Mouse (Mus musculus) ovary, postnatal 14 days (tissue): Measurements from ENCODE around the gene H2-Q1.
"Not testable (repeated sequence)": the region's sequence is repeated elsewhere in the genome, so short reads cannot be mapped to it uniquely, and the experiment has no call there.

Experiments used
- DNase-seq: peaks from one replicate; pipeline ENCODE4 v3.0.0; 2022; ENCODE audit warnings: low spot score

H2-Q1 gene

DNA sequence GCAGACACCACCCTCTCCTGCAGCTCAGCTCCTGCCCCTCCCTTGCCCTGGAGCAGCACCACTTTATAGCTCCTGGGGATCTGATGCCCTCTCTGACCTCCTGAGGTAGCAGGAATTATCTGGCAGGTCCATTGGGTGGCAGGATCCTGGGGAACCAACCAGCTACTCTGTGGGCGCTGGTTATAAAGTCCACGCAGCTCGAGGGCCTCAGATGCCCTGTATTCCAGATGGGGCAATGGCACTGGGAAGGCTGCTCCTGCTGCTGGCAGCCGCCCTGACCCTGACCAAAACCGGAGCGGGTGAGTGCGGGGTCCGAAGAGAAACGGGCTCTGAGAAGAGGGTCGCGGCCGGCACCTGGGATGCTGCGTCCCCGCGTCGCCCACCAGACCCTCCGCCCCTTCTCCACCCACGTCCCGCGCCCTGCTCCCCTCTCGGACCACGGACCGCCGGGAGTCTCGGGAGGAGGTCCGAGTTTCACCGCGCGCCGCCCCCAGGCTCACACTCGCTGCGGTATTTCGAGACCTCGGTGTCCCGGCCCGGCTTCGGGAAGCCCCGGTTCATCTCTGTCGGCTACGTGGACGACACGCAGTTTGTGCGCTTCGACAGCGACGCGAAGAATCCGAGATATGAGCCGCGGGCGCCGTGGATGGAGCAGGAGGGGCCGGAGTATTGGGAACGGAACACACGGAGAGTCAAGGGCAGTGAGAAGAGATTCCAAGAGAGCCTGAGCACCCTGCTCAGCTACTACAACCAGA is at the start of gene H2-Q1:
Gene H2-Q1, plus strand, starts transcription at position 79 of the 755 bp plus-strand sequence.
- DNase-seq = no peak

DNA sequence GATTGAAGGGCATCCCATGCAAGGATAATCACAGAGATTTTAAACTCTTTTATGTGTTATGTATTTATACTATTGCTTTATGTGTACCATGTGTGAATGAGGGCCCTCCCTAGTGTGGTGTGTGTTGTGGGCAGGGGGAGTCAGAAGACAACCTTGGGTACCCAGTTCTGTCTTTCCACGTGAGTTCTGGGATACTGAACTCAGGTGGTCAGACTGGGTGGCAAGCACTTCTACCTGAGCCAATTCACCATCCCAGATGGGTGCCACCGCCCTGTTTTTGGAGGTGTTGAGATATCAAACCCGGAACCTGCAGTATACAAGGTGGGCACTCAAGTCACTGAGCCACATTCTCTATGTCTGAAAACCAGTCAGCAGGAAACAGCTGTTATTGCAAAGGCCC is 48.0 kb upstream of the H2-Q1 start:
- DNase-seq = no peak

DNA sequence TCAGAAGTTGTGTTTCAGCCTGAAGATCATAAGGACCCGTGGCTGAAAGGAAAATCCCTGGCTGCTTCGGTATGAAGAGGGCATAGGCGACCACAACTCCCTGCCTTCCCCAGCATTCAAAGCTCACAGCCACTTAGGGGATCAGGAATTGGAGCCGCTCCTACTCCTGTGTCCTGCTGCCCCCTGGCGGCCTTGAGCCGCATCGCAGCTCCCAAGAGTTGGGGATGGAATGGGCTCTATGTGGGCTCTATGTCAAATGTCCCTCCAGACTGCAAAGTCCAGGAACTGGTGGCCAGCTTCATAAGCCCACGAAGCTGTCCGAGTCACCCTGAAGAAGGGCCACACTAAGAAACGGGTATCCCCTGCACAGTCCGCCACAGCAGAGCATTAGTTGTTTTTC is 45.4 kb upstream of the H2-Q1 start:
- peak; percentile 84 for DNase-seq

DNA sequence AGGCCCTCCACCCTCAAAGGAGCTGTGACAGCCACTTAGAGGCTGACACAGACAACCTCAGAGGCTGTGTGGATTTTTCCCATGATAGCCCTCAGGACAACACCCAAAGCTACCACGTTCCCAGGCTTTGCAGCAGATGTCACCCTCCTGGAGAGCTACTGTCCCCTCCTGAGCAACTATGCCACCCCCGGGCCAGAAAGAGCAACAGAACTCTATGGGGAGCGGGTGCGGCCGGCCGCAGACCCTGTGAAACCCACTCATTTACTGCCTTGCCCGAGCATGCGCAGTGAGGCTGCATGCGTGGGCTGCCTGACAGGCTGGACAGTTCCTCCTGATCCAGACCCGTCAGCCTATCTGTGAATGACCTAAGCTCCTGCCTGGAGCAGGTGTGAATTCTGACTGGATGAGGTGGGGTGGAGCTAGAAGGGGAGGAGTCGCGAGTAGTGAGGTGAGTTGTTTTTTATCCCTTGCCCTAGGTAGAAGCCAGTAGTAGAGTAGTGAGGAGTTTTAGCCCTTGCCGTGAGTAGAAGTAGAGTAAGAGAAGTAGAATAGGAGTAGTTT is 43.8 kb upstream of the H2-Q1 start:
- DNase-seq = no peak

DNA sequence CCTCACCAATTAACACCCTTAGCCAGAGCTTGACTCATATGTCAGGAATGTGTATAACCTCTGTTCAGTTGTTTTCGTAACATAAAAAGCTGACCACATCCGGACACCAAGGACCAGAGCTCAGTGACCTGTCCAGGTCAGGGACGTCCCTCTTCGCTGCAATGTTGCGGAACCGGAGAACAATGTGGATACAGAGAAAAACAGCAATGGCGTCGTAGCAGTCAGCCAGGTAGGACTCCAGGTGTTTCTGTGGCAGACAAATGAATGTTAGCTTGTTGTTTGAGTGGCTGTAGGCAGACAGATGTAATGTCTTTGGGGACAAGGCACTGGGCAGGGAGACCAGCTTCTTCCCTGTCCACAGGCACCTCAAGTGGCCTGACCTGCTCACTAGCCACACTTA is 42.2 kb upstream of the H2-Q1 start:
- no peak for DNase-seq

DNA sequence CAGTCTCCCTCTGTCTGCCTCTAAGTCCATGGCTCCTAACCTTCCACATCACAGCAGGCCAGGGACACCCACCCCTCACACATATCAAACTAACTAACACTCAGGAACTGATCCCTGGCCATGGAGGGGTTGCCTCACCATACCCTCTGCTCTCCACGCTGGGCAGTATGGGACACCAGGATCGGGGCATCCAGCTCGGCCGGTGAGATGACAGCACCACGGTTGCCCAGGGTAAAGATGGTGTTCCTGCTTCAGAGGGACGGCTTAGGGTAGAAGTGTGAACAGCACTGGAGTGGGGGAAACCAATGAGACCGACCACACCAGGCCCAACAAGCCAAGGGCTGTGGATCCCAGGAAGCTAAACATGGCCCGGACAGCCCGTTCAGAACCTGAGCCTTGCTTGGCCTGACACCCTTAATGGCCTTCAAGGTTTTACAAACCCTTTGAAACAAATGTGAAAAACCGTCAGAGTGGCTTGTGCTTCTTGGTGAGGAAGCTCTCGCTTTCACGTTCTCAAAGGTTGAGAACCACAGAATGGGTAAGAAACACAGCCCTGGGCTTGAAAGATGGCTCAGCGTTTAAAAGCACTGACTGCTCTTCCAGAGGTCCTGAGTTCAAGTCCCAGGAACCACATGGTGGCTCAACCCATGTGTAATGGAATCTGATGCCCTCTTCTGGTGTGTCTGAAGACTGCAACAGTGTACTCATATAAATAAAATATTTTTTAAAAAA is 41.1 kb upstream of the H2-Q1 start:
- DNase-seq = no peak

DNA sequence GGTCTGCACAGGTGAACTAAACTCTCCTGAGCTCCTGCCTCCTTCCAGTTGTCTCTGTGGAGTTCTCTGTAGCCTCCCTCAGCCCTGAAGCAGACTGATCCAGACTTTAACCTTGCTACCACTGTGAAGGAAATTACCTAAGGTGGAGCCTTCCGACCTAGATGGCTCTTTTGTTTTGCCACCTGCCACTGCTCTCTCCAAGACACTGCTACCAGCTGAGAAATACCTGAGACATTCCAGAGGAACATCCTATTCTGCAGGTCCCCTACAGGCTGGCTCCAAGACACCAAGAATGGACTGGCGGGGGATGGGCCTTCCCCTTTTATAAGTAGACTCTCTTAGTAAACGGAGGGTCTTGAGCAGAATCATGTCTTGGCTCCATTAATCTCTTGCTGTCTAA is 39.9 kb upstream of the H2-Q1 start:
- no peak for DNase-seq

DNA sequence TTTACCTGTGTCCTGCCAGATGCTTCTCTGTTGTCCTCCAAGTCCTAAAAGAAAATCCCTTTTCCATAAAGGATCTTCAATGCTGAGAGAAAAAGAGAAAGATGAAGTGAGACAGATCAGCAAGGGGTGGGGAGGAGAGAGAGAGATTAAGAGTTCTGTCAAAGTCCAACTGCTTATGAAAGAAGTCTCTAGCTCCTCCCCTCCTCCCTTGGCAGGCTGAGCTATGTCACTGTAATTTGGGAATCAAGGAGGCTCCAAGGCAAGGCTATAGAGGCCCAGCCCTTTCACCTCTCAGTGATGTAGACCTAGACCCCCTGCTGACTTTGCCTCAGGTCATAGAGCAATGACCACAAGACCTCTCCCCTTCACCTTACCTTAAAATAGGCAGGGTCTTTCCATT is 34.8 kb upstream of the H2-Q1 start:
- no peak for DNase-seq

DNA sequence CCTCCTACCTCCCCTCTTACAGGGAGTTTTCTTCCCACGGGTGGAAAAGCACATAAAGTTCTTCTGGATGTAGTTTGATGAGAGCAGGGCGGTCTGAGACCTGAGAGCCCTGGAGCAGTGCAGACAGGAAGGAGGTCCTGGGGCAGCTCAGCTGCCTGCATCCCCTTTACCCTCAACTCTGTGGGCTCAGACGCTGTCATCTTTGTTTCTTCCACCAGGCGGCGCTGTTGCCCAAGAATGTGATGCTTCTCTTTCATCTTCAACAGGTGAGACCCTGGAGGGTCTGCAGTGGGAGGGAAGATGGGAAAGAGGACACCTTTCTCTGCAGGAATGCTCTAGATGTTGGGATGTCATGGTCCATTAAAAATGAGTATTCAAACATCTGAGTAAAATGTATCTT is 24.4 kb upstream of the H2-Q1 start:
- DNase-seq = peak; percentile 53

DNA sequence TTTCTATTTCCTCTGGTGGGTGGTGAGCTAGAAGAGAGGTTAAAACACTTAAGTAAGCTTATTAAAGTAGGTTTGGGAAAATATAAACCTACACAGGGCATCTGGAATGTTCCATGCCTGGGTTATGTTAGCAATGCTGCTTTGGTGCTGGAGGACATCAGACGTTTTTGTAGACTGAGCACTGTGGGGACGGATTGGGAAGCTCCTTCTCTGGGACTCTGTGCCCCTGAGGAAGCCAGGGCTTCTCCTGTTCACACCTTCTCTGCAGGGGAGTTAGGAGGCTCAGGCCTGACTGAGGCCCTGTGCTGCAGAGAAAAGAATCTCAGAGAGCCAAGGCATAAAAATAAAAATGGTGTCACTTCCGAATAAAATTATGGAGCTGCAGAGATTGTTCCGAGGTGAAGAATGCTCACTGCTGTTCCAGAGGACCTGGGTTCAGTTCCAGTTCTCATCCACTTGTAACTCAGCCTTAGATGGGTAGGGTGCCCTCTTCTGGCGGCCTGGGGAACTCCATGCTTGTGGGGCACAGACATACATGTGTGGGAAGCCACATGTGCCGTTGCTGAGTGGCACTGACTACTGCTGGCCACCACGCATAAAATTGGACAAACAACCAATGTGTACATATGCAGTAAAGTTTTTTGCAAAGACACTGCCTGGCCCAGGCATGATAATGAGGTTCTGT is 19.8 kb upstream of the H2-Q1 start:
- DNase-seq = not testable (repeated sequence)

DNA sequence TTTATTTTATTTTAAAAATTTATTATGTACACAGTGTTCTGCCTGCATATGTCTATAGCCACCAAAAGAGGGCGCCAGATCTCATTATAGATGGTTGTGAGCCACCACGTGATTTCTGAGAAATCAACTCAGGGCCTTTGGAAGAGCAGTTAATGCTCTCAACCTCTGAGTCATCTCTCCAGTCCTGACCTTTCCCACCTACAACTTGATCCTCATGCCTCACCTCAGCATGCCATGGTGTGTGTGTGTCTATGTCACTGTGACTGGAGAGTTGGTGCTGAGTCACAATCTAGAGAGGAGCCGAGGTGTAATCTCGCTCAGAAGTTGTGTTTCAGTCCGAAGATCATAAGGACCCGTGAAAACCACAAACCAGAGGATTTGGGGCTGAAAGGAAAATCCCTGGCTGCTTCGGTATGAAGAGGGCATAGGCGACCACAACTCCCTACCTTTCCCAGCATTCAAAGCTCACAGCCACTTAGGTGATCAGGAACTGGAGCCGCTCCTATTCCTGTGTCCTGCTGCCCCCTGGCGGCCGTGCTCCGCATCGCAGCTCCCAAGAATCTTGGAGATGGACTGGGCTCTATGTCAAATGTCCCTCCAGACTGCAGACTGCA is 18.5 kb upstream of the H2-Q1 start:
- DNase-seq = peak; percentile 95

DNA sequence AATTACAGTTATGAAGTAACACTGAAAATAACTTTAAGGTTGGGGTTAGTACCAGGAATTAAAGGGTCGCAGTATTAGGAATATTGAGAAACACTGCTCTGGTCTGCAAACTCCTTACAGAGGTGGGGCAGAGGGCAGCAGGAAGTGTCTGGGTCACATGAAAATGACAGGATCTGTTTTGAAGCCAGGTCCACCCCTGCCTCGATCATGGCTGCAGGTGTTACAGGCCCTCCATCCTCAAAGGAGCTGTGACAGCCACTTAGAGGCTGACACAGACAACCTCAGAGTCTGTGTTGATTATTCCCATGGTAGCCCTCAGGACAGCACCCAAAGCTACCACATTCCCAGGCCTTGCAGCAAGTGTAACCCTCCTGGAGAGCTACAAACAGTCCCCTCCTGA is 16.9 kb upstream of the H2-Q1 start:
- no peak for DNase-seq

DNA sequence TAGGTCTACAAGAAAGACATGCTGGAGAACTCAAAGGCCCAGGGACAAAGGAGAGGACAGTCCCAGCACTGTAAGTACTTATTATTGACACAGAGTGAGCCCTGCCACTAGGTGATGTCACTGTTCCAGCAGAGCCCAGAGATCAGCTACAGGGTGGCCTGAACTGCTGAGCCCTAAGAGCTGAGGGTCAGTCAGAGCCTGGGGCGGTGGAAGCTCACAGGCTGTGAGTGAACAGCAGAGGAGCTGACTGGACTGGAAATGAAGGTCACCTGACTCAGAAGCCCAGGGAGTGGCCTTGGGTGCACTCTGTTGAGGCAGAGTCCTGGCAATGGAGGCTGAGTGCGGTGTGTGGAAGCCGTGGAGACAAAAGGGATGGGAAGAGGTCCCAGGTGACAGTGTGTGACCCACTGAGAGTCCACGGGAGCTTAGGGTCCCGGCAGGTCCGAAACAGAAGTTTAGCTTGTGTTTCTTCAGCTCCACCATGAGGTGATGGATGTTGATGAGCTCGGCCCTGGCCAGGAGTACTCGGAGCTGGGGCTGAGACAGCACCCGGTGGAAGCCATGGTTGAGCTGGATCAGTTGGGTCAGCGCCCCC is 16.4 kb upstream of the H2-Q1 start:
- no peak for DNase-seq

DNA sequence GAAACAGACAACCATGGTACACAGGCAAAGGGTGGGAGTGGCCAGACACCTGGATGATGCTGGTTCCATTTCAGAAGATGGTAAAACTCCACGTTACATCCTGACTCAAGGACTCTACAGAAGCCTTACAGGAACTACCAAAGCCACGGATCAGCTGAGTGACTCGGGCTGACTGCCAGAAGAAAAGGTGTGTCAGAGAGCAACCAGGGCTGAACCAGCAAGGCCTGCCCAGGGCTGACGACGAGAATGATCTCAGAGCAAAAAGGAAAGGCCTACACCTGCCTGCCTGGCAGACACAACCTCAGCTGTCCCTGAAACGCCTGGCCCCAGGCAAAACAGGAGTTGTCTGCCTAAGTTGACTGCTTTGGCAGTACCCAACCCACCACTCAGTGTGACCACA is 15.7 kb upstream of the H2-Q1 start:
- no peak for DNase-seq

DNA sequence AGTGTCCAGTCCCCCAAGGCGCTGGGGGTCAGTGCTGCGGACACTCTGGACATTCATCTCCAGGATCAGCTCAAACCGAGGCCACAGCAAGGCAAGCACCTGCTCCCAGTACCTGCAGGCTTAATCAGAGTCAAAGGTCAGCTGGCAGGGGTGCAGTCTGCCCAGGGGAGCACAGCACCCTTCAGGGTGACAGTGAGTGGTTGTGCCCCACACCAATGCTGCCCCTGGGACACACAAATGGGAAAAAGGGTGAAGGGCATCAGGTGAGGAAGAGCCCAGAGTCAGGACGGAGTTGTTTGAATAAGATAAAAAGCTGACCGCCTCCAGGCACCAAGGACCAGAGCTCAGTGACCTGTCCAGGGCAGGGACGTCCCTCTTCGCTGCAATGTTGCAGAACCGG is 15.3 kb upstream of the H2-Q1 start:
- DNase-seq = not testable (repeated sequence)

DNA sequence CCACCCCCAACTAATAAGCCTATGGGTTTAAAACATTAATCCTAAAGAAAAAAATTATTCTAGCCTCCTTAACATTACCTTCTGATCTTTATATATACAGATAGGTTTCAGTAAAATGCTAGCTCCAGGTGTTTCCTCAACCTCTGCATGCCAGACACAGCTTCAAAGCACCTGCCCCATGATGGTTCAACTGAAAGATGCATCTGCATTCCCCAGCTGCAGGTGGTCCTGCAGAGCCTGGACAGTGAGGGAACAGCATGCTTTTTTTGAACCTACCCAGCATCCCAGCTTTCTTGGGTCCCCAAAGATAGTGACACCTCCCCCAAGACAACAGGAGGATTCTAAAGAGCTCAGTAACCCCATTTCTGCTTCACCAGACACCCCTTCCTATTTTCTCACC is 1.5 kb upstream of the H2-Q1 start:
- no peak for DNase-seq

DNA sequence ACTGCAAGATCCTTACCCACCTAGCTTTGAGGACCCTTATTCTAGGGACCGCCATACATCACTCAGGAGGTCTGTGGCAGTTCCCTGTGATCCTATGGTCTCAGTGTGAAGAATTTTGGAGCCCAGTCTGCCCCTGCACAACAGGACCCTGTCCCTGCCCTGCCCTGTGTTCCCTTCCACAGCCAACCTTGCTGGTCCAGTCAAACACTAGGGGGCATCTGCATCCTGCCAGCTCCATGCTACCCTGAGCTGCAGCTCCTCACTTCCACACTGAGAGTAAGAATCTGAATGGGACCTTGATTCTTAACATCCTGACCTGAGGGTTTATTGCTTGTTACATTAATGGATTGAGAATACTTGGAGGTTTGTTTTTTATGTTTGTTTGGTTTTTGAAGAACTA is 4.9 kb downstream of the H2-Q1 start:
- DNase-seq = not testable (repeated sequence)

DNA sequence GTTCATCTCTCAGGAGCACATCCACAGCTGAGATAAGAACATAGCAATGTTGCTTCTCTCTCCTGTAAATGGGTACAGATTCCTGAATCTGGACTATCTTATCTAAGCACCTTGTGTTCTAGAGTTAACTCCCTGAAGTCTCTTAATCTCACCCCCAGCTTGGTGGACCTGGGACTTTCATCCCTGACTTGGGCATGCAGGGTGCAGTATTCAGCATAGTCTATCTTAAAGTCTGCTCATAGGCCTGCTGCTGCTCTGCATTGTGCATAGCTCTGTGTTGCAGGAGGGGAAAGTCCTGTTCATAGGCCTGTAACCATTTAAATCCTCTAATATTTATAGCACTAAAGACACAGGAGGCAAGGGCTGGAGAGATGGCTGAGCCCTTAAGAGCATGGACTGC is 5.8 kb downstream of the H2-Q1 start:
- not testable (repeated sequence) for DNase-seq

DNA sequence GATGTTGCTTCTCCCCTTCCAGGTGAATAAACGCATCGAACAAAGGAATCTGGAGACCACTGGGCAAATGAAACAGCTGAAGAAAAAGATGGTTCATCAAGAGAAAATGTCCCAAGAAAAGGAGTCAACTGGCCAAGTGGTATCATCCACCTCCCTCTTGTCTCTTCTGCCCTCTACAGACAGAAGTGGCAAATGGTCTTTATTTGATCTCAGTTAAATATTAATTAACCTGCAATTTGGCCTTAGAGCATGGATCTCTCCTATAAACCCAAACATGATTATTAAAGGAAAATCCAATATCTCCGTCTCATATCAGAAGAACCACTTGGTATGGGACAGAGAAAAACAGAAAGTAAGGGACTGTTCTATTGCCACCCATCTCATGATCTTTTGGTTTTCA is 9.5 kb downstream of the H2-Q1 start:
- not testable (repeated sequence) for DNase-seq

DNA sequence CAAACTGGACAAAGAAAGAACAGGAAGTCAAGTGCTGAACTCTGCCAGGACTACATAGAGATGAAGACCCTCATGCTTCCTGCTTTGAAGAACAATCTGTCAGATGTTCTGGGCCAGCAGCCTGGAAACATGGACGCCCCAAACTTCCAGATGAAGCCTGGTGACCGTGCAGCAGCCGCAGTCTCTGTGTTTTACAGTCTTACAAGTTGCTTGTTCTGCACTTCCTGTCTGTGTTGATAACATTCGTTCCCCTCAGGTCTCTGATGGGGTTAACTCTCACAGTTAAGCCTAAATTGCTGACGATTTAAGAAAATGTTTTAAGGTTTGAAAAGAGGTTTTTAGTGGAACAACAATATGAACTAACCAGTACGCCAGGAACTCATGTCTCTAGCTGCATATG is 11.3 kb downstream of the H2-Q1 start:
- not testable (repeated sequence) for DNase-seq

DNA sequence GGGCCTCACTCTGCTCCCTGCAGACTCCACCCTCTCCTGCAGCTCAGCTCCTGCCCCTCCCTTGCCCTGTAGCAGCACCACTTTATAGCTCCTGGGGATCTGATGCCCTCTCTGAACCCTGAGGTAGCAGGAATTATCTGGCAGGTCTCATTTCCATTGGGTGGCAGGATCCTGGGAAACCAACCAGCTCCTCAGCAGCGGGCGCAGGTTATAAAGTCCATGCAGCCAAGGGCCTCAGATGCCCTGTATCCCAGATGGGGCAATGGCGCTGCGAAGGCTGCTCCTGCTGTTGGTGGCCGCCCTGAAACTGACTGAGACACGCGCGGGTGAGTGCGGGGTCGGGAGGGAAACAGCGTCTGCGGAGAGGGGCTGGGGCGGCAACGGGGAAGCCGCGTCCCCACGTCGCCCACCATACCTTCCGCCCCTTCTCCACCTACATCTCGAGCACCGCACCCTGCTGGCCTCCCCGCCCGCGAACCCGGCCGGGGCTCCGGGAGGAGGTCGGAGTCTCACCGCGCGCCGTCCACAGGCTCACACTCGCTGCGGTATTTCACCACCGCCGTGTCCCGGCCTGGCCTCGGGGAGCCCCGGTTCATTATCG is 22.0 kb downstream of the H2-Q1 start, which contains the start of gene H2-Q2:
Gene H2-Q2, plus strand, starts transcription at position 172 of the 601 bp plus-strand sequence.
- no peak for DNase-seq
